Mouse (Mus musculus): ENCODE measurements around the gene Slc39a12. TPM values are rescaled to one million over a fixed set of nuclear protein-coding genes. Genes with fewer than 3 reads are reported as not detected.

Gene Slc39a12
- polyA plus RNA-seq (2012; rRNA removed) (0.02 and 0.03 TPM in 2 replicates), polyA plus RNA-seq (2014; fragmentation: Nextera tagmentation; extraction: Ambion mirVana) (0.06 TPM in 1 of 2 replicates, not detected in the other)

- TF ChIP-seq EP300 (IDR thresholded peaks at IDR 0.05; ENCODE audit: low read depth) (no peak), CTCF (IDR thresholded peaks at IDR 0.05; ENCODE audit: low read depth) (no peak)
- Histone ChIP-seq H3K4me3 (ENCODE audit: insufficient read depth in 1 of 2, low read depth in 2 of 2, low read length in 2 of 2) (no peak within 1 kb of the TSS), H3K9me3 (ENCODE audit: control insufficient read depth, low read length) (no peaks in the 10 kb centered on the region), H3K36me3 (replicated peaks; ENCODE audit: control insufficient read depth, insufficient read depth, low read depth) (no peaks in the 10 kb centered on the region), H3K9ac (replicated peaks) (no peak within 1 kb of the TSS), H3K27ac (no peak within 1 kb of the TSS), H3K27me3 (ENCODE audit: control insufficient read depth, insufficient read depth, low read length) (no peaks in the 10 kb centered on the region), H3K4me2 (ENCODE audit: low read depth) (no peak within 1 kb of the TSS), H3K4me1 (replicated peaks; ENCODE audit: control insufficient read depth in 2 of 2, insufficient read depth in 2 of 2, low read length in 1 of 2) (no peaks in the 10 kb centered on the region)
- 48% methylated on average over 5 of the region's 5 CpGs for WGBS (ENCODE audit: insufficient replicate concordance)
- ATAC-seq (ENCODE audit: insufficient read depth) (no peak), DNase-seq (ENCODE audit: low read depth in 3 of 3, low spot score in 3 of 3) (no peak)
Observed at GRCm38 (mm10) chr2:14388162-14388561, at the start of gene Slc39a12. TSS of gene Slc39a12 (plus strand) at chr2:14388316.

- no peak overlapping the region for H3K27ac ChIP-seq
- 63% methylated on average over 14 of the region's 14 CpGs for WGBS (ENCODE audit: insufficient replicate concordance)
- TF ChIP-seq EP300 (IDR thresholded peaks at IDR 0.05; ENCODE audit: low read depth) (no peak), CTCF (IDR thresholded peaks at IDR 0.05; ENCODE audit: low read depth) (no peak)
- H3K4me1 ChIP-seq (replicated peaks; ENCODE audit: control insufficient read depth in 2 of 2, insufficient read depth in 2 of 2, low read length in 1 of 2) = no peaks in the 10 kb centered on the region; a peak in 1 of 4 replicates
- H3K36me3 ChIP-seq (replicated peaks; ENCODE audit: control insufficient read depth, insufficient read depth, low read depth) = no peaks in the 10 kb centered on the region
- DNase-seq (ENCODE audit: low read depth in 3 of 3, low spot score in 3 of 3) = no peak
- no peak overlapping the region for H3K4me3 ChIP-seq (ENCODE audit: insufficient read depth in 1 of 2, low read depth in 2 of 2, low read length in 2 of 2)
- no peak for ATAC-seq (ENCODE audit: insufficient read depth)
- no peak overlapping the region for H3K9ac ChIP-seq (replicated peaks)
- H3K4me2 ChIP-seq (ENCODE audit: low read depth) = no peak overlapping the region
- no peaks in the 10 kb centered on the region for H3K27me3 ChIP-seq (ENCODE audit: control insufficient read depth, insufficient read depth, low read length)
- no peaks in the 10 kb centered on the region for H3K9me3 ChIP-seq (ENCODE audit: control insufficient read depth, low read length)
Observed at GRCm38 (mm10) chr2:14341652-14342308, 46.3 kb upstream of the Slc39a12 start.

- ATAC-seq (ENCODE audit: insufficient read depth) (no peak), DNase-seq (ENCODE audit: low read depth in 3 of 3, low spot score in 3 of 3) (no peak)
- no peaks in the 10 kb centered on the region for H3K27me3 ChIP-seq (ENCODE audit: control insufficient read depth, insufficient read depth, low read length)
Observed at GRCm38 (mm10) chr2:14342309-14342839, 45.7 kb upstream of the Slc39a12 start.

GRCm38 (mm10) chr2:14388856-14389255 is 740 bp downstream of the Slc39a12 start:
- no peak for DNase-seq (ENCODE audit: low read depth in 3 of 3, low spot score in 3 of 3)
- Histone ChIP-seq H3K4me2 (ENCODE audit: low read depth) (no peak overlapping the region), H3K27me3 (ENCODE audit: control insufficient read depth, insufficient read depth, low read length) (no peaks in the 10 kb centered on the region), H3K9ac (replicated peaks) (no peak overlapping the region), H3K4me3 (ENCODE audit: insufficient read depth in 1 of 2, low read depth in 2 of 2, low read length in 2 of 2) (no peak overlapping the region), H3K27ac (no peak overlapping the region), H3K9me3 (ENCODE audit: control insufficient read depth, low read length) (no peaks in the 10 kb centered on the region), H3K36me3 (replicated peaks; ENCODE audit: control insufficient read depth, insufficient read depth, low read depth) (no peaks in the 10 kb centered on the region), H3K4me1 (replicated peaks; ENCODE audit: control insufficient read depth in 2 of 2, insufficient read depth in 2 of 2, low read length in 1 of 2) (no peaks in the 10 kb centered on the region)
- ATAC-seq (ENCODE audit: insufficient read depth) = no peak
- TF ChIP-seq EP300 (IDR thresholded peaks at IDR 0.05; ENCODE audit: low read depth) = no peak
- no peak for TF ChIP-seq CTCF (IDR thresholded peaks at IDR 0.05; ENCODE audit: low read depth)
- 16% methylated on average over 1 of the region's 1 CpGs for WGBS (ENCODE audit: insufficient replicate concordance)

More at GRCm38 (mm10) chr2:14342309-14342839, 45.7 kb upstream of the Slc39a12 start:
- 69% methylated on average over 8 of the region's 8 CpGs for WGBS (ENCODE audit: insufficient replicate concordance)
- Histone ChIP-seq H3K9me3 (ENCODE audit: control insufficient read depth, low read length) (no peaks in the 10 kb centered on the region), H3K4me2 (ENCODE audit: low read depth) (no peak overlapping the region), H3K9ac (replicated peaks) (no peak overlapping the region), H3K4me1 (replicated peaks; ENCODE audit: control insufficient read depth in 2 of 2, insufficient read depth in 2 of 2, low read length in 1 of 2) (no peaks in the 10 kb centered on the region; a peak in 1 of 4 replicates), H3K4me3 (ENCODE audit: insufficient read depth in 1 of 2, low read depth in 2 of 2, low read length in 2 of 2) (no peak overlapping the region), H3K27ac (no peak overlapping the region), H3K36me3 (replicated peaks; ENCODE audit: control insufficient read depth, insufficient read depth, low read depth) (no peaks in the 10 kb centered on the region)
- TF ChIP-seq CTCF (IDR thresholded peaks at IDR 0.05; ENCODE audit: low read depth) (no peak), EP300 (IDR thresholded peaks at IDR 0.05; ENCODE audit: low read depth) (no peak)

GRCm38 (mm10) chr2:14390900-14391299 is 2.8 kb downstream of the Slc39a12 start:
- ATAC-seq (ENCODE audit: insufficient read depth) (no peak), DNase-seq (ENCODE audit: low read depth in 3 of 3, low spot score in 3 of 3) (no peak)
- Histone ChIP-seq H3K4me3 (ENCODE audit: insufficient read depth in 1 of 2, low read depth in 2 of 2, low read length in 2 of 2) (no peak overlapping the region), H3K27me3 (ENCODE audit: control insufficient read depth, insufficient read depth, low read length) (no peaks in the 10 kb centered on the region), H3K4me1 (replicated peaks; ENCODE audit: control insufficient read depth in 2 of 2, insufficient read depth in 2 of 2, low read length in 1 of 2) (no peaks in the 10 kb centered on the region), H3K9ac (replicated peaks) (no peak overlapping the region), H3K27ac (no peak overlapping the region), H3K4me2 (ENCODE audit: low read depth) (no peak overlapping the region), H3K36me3 (replicated peaks; ENCODE audit: control insufficient read depth, insufficient read depth, low read depth) (no peaks in the 10 kb centered on the region), H3K9me3 (ENCODE audit: control insufficient read depth, low read length) (no peaks in the 10 kb centered on the region)
- WGBS (ENCODE audit: insufficient replicate concordance) = 57% methylated on average over 1 of the region's 1 CpGs
- TF ChIP-seq CTCF (IDR thresholded peaks at IDR 0.05; ENCODE audit: low read depth) (no peak), EP300 (IDR thresholded peaks at IDR 0.05; ENCODE audit: low read depth) (no peak)
